Mouse (Mus musculus) erythroblast, embryonic 14.5 days (primary cell): ENCODE results near the gene Castor1.

ENCODE experiments used
- GATA1 ChIP-seq: IDR thresholded peaks from 2 replicates; pipeline ENCODE4 v1.6.1; 2012; ENCODE audit warnings: low read length, inconsistent platforms, mixed read lengths
- TAL1 ChIP-seq: IDR thresholded peaks from 3 replicates; pipeline ENCODE4 v1.6.1; 2012; ENCODE audit warnings: low read length, inconsistent platforms, mixed read lengths

GRCm38 (mm10) chr11:4264066-4264465, 46.0 kb downstream of the Castor1 start:
- TF ChIP-seq TAL1 (no peak), GATA1 (no peak)
